Mouse (Mus musculus): ENCODE measurements around the gene Glra3.
A peak's percentile ranks its signal among the peaks of the same experiment; 100 is the strongest.

The Glra3 gene

DNA sequence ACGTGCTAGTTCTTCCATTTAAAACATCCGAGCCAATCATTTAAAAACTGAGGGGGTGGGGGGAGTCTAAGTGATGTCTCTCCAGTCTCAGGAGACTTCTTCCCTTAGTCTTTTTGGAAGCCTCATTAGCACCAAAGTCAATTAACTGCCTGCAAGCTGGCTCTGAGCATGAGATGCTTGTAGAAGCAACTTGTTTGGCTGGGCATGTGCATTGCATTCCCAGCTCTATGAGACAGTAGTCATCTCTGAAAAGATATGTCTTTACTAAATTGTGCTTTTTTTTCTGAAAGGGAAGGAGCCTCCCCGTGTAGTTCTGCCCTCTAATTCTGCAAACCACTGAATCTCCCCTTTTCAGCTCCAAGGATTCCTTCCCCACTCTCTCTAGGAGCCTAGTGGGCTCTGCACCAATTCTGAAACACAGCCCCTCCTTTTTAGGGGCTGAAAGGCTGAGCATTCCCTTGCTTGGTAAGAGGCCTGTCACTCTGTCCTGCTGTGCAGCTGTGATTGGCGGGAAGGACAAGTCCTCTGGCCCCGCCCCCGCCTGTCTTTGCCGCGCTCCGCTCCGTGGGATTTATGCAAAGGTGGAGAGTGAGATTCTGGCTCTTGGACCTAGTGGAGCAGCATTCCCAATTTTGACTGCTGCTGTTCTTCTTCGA lies at the start of gene Glra3:
TSS of gene Glra3 (plus strand) at position 591 of the 656 bp plus-strand sequence.
- DNase-seq (ENCODE audit: low read depth, low spot score): peak; percentile 73

DNA sequence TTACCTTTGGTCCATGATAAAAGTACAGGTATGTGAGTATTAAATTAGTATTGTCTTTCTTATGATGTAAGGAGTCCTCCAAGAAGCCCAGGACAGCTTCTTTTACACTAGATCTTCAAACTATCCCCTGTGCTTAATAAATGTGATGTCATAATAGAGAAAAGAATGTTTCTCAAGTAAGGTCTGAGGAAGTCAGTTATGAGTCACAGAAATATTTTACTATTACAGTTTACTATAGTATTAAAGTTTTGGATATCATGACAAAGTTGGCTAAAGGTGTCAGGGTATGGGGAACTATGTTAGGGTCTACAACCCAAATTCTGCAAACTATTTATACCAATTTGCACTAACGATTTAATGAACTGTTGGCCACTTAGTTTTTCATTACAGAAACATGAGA lies 33.4 kb upstream of the Glra3 start, which contains the start of gene Adam29:
TSS of gene Adam29 (minus strand) at position 101 of the 400 bp plus-strand sequence.
- no peak for DNase-seq (ENCODE audit: low read depth, low spot score)

DNA sequence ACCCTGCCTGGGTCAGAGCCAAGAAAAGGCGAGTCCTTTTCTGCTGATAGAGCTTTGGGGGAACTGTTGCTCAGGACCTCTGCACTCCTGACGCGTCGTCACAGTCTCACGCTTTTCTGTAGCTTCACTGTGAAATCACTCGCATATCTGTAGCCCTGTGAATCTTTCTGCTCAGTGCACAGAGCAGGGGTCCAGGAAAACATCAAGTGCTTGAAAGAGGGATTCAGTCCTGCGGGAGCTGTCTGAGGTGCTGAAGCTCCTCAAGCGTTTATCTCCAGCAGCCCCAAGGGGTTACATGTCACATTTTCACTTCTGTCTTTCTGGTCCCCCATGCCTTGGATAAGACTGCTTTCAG lies 243 bp downstream of the Glra3 start:
- peak; percentile 83 for DNase-seq (ENCODE audit: low read depth, low spot score)

DNA sequence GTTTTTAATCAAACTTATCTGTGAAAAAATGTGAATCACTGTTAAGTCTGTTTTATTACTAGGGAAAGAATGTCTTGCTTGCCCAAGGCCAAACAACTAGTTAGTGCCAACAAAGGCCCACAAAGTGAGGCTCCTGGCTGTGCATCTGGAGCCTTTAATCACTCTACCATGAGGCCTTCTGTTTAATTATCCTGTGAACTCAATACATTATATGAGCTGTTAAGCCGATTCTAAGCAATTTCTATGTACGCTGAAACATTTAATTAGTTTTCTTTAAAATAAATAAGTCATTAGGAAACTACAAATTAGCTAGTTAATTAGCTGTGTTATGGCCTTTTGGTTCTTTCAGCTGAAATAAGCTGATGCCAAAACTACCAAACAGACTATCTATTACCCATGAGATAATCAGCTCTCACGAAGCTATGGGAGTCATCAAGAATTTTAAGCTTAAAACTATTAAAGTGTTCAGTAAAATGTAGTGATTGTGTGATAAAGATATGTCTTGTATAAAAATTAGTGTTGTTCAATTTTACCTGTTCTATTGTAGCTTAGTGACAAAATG lies 24.6 kb downstream of the Glra3 start:
- DNase-seq (ENCODE audit: low read depth, low spot score): no peak

DNA sequence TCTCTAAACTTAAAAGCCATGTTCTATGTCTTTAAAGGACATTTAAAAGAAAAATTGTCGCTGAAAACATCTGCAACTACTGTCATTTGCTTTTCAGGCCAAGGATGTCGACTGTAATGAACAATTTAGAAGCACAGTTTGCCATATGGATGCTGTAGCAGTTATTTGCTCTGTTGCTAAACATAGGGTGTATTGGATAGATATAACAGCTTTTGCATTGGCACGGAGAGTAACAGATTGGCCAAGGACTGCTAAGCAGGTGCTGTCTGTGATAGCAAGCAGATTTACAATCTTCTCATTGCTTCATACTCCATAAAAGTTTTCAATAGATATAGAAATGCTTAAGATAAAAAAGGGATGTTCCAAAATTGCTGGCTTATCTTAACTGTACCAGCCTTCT lies 57.6 kb downstream of the Glra3 start:
- no peak for DNase-seq (ENCODE audit: low read depth, low spot score)

DNA sequence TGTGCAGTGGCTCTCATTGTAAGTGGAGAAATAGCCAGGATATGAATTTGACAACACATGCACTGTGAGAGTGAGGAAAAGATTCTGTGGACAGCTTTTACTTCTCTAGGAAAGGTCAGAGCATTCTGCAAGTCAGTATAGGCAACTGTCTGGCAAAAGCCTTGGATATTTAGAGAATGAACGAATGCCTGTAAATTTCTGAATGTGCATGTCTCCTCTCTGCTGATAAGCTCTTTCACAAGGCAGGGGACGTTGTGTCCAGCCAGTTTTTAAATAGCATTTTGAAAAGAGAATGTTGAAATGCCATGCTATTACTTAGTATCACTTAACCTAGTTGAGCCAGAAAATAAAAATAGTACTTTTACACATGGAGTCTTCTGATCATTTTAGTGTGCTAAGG lies 114.1 kb downstream of the Glra3 start:
- no peak for DNase-seq (ENCODE audit: low read depth, low spot score)

DNA sequence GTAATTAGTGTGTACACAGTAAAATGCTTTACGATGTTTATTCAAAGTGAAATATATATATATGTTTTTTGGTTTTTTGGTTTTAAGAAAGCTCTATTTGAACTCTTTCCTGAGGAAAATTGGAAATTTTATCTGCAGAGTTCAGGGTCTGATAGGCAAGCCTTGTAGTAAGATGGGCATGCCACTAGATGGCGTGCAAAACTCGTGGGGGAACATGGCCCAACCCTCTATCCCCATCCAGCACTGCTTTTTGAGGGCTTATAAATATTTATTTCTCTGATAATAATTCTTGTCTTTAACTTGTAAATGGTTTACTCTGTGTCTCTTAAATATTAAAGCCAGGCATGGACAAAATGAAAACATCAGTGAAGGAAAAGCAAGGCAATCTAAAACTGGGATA lies 122.8 kb downstream of the Glra3 start:
- DNase-seq (ENCODE audit: low read depth, low spot score): peak; percentile 22

DNA sequence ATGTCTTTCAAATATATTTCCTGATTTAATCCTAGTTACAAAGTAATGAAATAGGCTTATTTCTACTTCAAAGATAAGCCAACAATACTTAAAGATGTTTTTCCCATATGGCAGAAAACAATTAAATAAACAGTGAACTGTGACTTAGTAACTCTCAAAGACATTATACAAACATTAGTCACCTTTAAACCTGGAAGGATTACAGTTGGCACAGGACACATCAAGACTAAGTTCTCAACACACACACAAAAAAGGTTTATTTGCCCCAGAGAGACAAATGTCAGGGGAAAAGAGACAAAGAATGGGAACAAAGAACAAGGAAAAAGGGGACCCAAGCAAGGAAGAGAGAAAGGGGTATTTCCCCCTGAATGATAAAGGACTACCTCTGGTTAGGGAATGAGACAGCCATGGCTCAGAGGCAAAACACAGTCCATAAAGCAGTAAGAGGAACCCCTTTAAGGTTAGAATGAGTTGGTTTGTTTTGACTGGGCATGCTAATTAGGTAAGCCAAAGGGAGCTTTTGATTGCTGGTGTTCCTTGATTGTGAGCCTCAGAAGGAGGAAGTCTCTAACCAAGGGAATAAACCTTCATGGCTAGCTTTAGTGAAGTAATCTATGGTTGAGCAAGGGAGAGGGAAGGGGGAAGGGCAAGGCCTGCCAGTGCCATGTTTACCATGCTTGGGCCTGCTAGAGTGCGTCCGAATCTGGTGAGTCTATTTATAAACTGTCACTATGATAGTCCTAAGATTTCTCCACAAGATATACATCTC lies 130.4 kb downstream of the Glra3 start:
- DNase-seq (ENCODE audit: low read depth, low spot score): no peak

DNA sequence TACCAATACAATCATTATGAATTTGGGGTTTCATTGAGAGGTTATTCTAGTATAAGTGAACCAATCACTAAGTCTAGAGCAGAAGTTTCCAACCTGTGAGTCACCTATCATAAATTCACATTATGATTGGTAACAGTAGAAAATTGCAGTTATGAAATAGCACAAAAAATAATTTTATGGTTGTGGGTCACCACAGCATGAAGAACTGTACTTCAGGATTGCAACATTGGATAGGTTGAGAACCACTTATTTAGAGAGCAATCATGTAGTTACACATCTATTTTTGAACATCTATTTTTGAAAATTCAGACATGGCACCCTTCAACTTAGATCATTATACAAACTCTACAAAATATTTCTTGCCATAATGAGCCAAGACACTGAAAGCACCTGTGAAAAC lies 143.4 kb downstream of the Glra3 start:
- DNase-seq (ENCODE audit: low read depth, low spot score): no peak

DNA sequence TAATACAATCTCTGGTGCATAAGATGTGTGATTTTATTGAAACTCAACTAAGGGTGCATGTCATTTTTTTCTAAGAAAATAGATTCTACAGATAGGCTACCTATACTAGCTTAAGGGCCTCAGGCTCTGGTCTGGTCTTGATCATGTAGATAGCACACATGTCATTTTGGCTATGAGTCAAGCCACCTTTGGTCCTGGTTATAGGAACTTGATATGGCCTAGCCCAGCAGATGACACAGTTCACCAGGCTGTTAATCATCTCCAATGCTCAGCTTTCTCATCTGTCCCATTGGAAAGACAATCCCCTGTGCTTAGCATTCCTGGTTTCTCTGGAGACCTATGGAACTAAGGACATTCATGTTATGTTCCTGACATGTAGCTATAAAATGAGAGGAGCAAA lies 154.1 kb downstream of the Glra3 start:
- no peak for DNase-seq (ENCODE audit: low read depth, low spot score)

DNA sequence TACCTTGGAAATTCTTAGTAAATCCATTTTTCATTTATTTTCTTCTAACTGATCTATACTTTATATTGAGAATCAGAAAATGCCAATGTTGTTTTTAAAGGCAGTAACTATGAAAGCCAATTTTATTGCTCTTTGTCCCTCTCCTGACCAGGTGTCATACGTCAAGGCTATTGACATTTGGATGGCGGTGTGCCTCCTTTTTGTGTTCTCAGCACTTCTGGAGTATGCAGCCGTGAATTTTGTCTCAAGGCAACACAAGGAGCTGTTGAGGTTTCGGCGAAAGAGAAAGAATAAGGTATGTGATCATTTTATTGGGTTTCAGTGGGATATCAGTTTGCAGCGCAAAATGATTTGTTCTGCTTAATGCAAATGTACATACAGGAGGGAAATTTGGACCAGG lies 170.0 kb downstream of the Glra3 start:
- DNase-seq (ENCODE audit: low read depth, low spot score): no peak

DNA sequence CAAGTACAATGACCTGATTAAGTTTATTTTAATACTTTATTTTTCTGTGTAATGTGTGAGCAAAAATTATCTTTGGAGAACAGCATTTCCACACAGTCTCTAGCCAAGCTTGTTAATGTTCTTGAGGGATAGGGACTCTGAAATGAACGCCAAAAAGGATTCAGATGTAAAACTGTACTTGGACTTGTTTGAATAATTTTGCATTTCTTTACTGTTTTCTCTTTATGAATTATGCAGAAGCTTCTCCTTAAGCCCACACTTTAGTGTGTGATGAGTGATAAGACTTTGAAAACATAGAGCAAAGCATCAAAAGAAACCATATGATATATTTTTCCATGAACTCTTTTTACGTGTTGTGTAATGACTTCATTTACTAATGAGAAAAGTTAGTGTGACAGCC lies 189.1 kb downstream of the Glra3 start:
- no peak for DNase-seq (ENCODE audit: low read depth, low spot score)

DNA sequence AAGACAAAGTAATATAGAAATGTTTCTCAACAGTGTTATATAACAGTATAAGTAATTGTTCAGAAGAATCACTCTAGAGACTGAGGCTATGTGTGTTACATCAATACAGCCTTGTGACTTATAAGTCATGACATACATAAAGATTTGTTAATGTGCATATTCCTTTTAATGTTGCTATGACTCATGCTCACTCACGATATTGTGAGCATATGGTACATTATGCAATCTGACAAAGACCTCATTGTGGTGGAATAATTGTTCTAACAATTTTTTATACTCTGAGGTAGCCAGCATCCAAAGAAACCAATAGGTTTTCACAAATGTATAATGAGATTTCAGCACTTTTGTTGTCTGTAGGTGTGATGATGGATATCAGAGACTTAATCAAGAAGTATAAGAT lies 210.4 kb downstream of the Glra3 start:
- no peak for DNase-seq (ENCODE audit: low read depth, low spot score)

DNA sequence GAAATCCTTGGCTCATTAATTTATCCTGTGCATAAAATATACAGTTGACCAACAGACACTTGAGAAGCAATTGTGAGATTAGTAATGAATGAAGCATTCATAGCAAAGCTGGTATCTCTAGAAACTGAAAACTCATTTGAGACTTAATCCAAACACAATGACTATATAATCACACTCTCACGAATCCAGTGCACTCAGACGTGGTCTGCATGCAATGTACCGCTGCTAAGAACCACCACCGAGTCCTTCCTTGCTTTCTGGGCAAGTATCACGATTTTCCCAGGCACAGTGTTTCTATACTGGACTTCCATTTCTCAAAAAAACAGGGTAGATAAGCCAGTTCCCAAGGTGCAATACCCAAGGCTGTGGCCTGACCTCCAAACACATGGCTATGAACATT lies 211.3 kb downstream of the Glra3 start:
- no peak for DNase-seq (ENCODE audit: low read depth, low spot score)

DNA sequence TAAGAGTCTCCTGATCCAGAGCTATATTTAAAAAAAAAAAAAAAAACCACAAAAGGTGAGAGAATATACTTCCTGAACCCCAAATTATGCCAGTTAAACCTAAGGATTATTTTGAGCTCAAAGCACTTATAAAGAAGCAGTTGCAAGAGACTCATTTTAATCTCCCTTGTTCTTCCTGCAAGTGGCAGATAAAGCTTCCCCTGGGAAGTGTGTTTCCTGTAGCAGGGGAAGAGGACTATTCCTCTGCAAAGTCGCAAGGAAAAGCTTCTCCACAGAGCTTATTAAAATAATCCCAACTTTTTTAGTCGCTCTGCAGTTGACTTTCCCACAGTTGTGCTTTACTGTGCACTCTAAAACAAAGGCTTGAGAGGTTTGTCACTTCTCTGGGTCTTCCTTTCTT lies 218.7 kb downstream of the Glra3 start:
- DNase-seq (ENCODE audit: low read depth, low spot score): no peak
